Mouse (Mus musculus) spleen, adult 12 weeks (tissue): ENCODE data around the gene Ndufaf7.

Source experiments
- DNase-seq: peaks from one replicate; pipeline ENCODE4 v3.0.0; 2022; ENCODE audit warnings: low spot score

Gene Ndufaf7

DNA sequence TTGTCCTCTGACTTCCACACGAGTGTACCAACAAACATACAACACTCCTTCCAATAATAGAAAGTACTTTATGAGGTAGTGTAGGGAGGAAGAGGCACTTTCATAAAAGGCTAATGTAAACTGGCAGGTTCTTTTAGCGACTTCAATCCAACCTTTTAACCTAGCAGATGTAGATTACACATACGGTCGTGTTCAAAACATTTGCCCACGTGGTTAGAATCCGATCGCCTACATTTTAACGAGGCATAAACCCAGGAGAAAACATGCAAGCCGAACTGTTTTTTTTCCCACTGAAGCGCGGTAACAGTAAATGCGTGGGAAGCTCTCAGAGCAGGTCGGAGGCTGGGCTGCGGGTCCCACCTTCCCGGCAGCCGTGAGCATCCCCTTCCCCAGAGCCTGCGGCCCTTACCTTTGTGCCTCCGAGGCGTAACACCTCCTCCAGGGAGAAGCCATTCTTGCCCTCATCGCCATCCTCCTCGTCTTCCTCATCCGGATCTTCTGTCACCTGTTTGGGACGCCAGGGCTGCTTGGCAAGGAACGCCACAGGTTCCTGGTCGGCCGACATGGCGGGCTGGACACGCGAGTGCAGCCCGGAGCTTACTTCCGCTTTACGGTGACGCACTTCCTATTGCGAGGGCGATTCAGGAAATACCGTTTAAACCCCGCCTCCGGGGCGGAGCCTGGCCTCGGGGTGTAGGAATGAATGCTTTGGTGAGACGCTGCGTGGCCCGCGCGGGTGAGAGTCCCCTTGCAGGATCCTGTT lies at the start of gene Ndufaf7, which contains the start of gene Cebpz:
Gene Ndufaf7, plus strand, starts transcription at position 671 of the 763 bp plus-strand sequence.
Gene Cebpz, minus strand, starts transcription at position 601 of the 763 bp plus-strand sequence.
- DNase-seq: peak; percentile 98

DNA sequence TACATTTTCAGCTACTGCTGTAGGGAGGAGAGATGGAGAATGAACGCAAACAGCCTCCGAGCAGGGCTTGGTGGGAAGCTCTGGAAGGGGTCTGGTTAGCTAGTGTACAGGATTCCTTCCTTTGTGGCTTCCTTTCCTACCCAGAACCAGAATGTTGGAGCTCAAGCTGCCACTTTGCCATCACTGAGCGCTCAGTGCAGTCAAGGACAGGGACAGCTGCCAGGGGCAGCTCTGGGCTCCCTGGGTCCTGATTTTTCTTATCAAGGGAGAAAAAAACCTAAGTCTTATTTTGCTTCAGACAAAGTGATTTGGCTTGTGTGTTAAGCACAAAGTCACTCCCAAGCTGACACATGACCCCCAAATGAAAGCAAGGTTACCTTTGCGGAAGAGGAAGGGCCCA lies 48.4 kb upstream of the Ndufaf7 start:
- DNase-seq: no peak

DNA sequence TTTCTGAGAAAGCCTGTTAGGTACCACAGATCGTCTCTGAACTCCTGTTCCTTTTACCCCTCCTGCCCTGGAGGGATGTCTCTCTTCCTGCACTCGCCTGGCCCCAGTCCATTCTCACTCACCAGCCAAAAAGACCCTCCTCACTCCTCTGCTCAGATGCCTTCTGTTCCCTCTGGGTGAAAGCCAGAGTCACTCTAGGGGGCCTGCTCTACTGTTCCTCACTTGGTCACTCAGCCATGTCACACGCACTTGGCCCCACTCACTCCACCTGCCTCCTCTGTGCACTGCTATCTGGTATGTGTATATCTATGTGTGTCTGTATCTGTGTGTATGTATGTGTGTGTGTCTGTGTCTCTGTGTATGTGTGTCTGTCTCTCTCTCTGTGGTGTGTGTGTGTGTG lies 47.8 kb upstream of the Ndufaf7 start:
- no peak for DNase-seq

DNA sequence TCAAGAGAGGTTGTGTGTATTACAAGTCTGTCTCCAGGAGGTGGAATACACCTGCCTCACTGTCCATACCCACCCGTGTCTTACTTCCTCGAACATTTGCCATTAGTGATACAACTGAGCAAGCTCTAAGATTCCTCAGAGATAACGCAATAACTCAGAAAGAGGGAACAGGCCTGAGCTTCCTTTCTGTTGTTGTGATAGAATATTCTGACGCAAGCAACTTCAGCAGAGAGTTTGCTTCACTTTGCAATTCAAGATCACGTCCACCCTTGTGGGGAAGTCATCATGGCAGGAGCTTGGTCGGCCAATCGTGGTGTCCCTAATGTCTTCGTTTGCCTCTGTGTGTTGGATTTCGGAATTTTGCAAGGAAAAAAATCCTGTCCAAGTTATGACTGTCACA lies 45.9 kb upstream of the Ndufaf7 start:
- no peak for DNase-seq

DNA sequence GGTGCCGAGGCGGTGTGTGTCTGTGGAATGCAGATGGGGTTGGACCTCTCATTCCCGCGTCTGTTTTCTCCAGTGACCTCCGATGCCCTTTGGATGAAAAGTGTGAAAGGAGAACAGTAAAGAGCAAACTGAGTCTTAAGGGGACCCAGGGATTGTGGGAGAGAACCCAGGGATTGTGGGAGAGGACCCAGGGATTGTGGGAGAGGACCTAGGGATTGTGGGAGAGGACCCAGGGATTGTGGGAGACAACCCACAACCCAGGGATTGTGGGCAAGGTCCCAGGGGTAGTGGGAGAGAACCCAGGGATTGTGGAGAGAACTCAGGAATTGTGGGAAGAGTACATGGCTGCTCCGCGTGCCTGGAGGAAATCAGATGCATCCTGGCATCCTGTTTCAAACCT lies 41.9 kb upstream of the Ndufaf7 start:
- DNase-seq: no peak

DNA sequence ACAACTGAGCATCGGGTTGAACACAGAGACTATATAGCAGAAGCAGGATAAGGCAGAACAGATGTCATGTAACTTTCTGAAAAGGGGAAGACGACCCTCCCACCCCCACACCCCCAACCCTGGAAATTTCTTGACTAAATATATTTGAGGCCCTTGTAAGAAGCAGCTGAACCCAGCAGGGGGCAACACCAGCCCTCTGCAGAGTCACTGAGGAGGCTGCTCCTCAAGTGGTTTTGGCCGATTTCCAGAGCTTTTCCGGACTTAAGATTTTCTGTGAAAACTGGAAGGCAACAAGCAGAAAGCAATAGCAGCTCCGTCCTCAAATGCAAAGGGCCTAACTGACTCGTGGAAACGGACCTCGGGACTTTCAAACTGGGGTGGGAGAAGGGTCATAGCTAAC lies 41.5 kb upstream of the Ndufaf7 start:
- no peak for DNase-seq

DNA sequence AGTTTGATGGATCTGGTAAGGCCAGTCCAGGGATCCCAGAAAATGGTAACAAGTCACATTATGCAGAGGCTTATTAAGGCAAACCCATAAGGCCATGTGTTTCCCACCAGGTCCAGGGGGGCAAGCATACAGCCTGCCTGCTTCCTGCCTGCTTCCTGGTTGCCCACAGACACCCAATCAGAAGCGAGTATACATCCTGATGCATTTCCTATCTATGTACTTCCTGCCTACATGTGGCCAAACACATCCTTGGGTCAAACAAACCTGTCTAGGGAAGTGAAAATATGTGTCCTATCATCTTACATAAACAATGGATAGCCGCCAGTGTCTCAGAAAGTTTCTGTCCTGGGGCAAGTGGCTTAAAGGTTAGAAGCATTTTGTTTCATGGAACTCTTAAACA lies 33.8 kb upstream of the Ndufaf7 start:
- DNase-seq: no peak

DNA sequence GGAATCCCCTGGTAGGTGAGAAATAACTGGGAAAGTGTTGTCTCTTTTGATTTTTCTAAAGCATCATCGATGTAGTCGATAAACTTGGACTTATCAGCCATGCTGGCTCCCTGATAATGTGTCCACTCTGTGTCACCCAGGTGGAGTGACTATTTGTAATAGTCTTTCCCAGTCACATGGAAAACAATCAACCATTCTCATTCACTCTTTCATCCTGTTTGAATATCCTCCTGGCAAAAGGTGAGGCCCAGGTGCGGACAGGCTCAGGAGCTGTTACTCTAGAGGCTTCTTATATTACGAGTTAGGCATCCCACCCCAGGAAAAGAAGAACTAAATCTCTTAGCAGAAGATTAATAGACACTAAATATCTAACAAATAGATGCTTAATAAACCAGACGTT lies 30.0 kb upstream of the Ndufaf7 start, which contains the start of gene Sult6b1:
Gene Sult6b1, minus strand, starts transcription at position 101 of the 400 bp plus-strand sequence.
- DNase-seq: no peak

DNA sequence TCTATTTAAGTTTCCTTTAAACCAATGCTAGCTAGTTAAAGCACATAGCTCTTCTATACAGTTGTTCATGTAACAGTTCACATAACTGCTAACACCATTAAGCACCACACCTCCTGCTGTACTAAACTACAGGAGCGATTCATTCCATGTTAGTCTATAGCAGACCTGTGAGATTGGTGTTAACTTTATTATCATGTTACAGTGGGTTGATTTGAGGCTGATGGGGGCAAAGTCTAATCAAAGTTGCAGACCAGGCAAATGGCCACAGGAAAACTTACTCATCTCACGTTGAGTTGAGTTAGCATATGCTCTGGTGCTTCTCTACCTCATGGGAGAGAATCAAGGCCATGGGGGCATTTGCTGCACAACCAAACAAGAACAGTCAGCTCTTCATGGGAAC lies 27.6 kb upstream of the Ndufaf7 start:
- DNase-seq: no peak

DNA sequence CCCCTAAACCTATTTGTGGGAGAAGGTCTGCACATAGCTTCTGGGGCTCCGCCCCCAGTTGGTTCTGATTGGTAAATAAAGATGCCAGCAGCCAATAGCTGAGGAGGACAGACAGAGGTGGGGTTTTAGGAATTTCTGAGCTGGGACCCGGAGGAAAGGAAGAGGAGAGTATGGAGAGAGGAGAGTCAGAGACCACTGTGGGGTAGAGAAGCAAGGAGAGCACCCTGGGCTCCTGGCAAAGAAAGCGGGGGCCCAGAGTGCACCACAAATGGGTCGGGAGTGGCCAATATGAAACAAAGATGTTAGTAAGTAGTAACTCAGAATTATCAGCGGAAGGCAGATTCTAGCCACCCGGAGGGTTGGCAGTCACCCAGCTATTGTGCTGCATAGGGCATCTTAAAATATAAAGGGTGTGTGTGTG lies 24.1 kb upstream of the Ndufaf7 start:
- DNase-seq: no peak

DNA sequence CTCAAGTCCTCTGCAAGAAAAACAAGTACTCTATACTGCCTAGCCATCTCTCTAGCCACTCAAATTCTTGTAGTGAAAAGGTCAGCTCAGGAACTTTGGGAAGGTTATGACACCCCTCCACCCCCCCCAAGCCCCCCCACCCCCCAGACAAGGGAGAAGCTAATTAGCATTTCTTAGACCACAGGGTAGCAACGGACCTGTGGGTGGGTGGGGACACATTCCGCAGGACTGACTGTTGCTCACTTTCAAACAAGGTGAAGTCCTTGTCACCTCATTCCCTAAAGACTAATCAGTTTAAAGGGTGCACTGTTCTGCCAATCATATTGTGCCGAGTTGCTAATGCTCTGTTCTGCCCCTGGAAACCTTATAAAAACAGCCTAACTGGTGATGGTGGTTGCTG lies 23.0 kb upstream of the Ndufaf7 start:
- no peak for DNase-seq

DNA sequence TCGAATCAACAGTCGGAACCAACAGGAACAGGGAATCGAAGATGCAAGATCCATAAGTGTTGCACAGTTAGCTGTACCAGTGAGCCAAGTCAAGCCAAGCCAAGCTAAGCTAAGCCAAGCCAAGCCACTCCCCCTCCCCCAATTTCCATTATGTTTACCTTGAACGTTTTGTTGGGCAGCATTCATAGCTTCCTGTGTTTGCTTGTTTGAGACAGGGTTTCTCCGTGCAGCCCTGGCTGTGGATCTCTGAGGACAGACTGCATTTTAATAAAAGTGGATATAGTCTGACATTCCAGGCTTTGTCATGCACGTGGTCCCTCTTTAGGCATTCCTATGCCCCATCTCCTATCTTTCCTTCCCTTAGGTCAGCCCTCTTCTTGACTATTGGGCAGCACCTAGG lies 21.2 kb upstream of the Ndufaf7 start:
- no peak for DNase-seq

DNA sequence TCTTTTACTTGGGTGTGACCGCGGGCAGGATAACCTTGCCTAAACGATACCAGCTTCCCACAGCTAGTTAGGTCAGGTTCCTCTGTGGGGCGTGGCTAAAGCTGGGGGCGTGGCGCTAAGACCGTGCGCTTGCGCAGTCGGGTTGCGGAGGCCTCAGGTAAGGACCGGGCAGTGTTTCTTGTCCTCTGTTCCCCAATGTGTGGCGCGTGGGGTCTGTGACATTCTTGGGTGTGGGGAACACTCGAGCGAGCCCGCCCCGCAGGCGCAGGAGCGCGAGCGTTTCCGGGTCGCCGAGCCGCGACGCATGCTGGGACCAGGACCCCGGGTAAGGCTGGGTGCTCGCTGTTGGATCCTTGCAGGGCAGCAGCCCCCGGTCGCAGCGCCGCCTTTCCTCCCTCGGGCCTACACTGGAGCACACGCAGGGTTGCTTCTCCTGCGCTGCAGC lies 20.5 kb upstream of the Ndufaf7 start, which contains the start of gene Cebpzos:
Gene Cebpzos, plus strand, starts transcription at position 132 of the 445 bp plus-strand sequence.
- DNase-seq: peak; percentile 82

DNA sequence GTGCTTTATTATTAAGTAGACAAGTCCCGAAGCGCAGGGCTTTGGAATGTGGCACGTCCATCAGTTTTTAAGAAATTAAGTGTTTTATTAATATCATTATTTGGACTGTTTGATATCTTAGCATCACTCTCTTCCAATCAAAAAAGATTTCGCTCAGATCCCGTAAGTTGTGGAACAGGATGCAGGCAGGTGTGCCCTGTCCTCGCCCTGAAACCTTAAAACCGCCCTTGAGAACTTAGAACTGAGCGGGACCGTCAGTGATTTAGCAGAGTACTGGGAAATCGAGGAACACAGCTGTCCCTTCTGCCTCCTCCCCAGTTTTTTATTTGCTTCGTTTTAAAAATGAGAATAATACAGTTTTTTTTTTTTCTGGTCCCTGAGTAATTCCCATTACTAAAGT lies 20.0 kb upstream of the Ndufaf7 start:
- DNase-seq: no peak

DNA sequence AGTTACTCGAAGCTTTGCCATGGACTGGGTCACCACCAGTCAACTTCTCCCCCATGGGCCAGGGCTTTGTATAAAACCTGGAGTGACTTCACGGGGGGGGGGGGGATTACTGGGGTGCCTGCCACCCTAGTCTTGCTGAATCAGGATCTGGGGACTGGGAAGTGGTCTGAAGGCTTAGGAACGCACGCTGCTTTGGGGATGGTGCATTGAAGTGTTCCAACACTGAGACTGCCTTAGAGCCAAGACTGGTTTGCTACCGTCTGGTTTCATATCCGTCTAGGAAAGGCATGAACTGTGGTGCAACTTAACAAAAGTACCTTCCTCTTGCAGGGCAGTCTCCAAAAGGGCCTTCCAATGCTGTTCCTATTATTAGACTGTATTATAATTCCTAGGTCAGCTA lies 19.2 kb upstream of the Ndufaf7 start:
- no peak for DNase-seq

DNA sequence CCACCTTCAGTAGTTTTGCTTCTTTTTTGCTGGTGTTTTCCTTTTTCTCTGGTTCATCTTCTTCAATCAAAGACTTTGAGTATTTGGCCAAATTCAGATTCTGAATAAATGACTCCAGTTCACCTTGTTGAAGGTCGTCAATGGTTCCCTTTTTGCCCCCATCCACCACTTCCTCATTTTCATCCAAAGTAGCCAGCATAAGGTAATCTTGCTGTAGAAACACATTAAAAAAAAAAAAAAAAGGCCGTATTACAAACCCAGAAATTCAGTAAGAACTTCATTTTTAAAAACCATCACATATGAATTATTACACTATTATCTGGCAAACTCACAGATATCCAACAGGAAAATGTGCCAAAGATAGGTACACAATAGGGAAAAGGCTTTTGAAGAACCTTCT lies 1.1 kb upstream of the Ndufaf7 start:
- no peak for DNase-seq

DNA sequence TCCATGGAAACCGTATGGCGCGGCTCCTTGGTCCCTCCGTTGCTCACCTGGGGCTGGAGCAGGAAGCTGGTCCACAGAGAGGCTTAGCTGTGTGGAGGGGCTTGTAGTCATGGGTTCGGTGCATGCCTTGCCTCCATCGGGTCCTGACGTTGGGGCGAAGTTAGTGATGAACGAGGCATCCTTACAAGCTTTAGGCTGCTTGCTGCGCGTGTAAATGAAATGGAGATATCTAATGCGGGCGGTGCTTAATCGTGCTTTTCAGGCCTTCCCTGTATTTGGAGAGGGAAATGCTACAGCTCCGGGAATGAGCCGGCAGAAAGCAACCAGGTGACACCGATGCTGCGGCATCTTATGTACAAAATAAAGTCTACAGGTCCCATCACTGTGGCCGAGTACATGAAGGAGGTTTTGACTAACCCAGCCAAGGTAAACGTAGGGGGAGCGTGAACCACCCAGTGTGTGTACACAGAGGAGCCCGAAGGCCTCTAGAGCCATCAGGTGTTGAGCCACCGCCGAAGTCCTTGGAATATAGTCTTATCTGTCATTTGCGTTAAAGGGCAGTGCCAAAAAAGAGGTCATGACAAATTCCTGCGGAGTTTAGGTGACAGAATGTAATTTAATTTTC lies 405 bp downstream of the Ndufaf7 start:
- no peak for DNase-seq

DNA sequence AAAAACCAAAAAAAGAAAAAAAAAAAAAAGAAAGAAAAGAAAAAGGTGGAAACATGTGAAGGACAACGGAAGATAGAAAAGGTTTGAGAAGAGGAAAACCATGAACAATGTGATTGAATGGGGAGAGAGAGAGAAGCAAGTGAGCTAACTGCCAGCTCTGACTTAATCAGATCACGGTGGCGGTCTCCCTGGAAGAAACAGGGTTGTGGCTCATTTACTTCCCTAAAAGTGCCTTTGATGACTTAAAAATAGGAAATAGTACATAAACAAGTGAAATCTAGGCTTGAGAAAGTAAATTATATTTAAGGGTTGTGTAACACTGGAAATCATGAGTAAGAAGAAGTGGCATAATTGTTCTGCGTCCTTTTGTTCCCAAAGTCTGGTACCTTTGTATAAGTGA lies 2.0 kb downstream of the Ndufaf7 start:
- no peak for DNase-seq

DNA sequence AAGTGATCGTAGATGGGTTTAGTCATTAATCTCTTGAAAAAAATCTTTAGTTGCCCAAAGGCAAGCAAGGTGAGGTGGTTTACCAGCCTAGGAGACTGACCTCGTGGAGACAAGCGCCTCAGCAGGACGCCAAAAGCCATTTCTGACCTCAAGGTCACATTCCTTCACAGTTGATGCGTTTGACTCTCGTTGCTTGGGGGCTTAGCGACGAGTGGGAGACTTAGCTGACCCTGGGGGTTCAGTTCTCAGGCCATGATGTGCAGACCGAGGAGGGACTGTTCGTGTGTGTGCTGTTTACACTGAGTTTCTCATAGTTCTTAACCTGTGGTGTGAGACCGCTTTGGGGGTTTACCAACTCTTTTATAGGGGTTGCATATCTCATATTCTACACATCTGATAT lies 5.6 kb downstream of the Ndufaf7 start:
- no peak for DNase-seq

DNA sequence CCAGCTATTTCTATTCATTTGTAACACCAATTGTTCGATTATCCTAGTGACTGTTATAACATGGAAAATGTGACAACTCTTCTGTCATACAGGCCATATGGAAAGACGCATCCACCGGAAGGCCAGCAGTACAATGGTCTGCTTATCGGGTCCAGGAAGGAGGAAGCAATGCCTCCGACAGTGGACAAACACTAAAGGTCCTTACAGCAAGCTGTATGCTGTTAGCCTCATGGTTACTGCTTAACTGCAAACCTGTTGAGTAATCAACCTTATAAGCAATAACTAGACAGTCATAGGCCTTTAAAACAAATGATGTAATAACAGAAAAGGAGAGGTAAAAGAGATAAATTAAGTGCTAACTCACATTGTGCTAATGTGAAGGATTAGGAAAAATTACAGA lies 14.3 kb downstream of the Ndufaf7 start:
- DNase-seq: no peak

DNA sequence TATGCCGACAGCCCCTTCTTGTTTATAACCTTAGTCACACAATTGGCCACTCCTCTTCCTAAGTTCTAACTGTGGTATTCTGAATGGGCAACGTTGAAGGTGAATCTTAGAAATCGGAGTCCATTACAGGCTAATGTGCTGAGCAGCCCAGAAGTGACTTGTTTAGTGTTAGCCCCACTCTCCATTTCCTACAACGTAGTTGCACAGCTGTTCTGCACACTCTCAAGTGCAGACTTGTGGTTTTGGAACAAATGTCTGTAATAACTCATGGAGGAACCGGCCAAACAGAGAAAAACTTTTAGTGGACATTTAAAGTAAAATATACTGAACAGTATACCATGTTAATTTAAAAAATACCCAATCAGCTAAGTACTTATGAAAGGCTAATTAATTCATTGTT lies 15.1 kb downstream of the Ndufaf7 start:
- DNase-seq: no peak

DNA sequence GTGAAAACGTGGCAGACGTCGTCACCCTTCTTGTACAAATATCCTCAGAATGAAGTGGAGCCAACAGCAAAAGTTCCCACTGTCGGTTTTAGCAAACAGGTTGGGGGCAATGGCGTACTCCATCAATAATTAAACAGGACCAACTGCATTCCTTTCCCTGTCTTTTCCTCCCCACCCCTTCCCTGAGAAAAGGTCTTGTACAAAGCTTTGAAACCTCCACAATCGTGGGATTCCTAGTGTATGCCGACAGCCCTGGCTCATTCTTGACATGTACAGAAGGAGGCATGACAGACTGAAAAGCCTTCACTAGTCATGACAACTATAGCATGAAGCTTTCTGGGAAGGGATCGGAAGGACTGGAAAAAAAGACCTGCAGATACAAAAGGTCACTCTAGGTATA lies 16.3 kb downstream of the Ndufaf7 start:
- DNase-seq: no peak

DNA sequence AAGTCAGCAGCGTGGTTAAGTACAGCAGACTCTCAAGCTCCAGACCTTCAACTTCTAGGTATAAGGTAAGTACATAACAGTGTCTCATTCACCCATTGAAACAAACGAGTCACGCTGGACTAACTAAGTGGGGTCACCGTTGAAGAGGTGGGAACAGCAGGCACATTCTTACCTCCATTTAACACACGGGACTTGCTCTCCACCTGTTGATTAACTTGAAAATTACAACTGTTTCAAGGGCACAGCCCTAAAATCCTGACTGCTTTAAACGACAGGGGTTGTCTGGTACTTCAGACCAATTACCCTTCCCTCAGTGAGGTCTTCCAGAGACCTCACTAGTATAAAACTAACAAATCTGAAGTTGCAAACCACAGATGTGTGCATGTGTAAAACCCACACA lies 22.5 kb downstream of the Ndufaf7 start:
- DNase-seq: no peak

DNA sequence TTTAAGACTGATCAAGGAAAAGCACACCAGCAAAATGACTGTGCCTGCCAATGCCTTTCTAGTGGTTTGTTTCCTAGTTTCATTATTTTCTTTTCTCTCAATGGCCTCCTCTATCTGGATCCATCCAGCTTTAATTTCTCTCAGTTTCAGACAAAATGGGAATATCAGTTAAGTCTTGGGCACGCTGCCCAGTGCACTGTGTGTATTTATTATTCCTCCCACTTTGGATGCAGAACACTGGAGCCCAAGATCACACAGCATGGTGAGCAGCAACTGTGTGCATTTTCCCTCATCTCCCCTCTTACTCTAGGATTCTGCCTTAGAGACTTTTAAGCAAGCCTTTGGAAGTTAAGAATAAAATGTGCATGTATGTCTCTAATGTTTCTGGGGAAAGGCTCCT lies 27.5 kb downstream of the Ndufaf7 start:
- no peak for DNase-seq
